ENCODE assay signal across 8 mouse cellular contexts in genomic region chr8:71392871-71393270, GRCm38 (mm10). TPM values are rescaled to one million over a fixed set of nuclear protein-coding genes. Genes with fewer than 3 reads are reported as not detected.
DNase-seq lines count a peak whose midpoint lies in the region; ATAC-seq lines count a peak whose summit lies in the region.

No protein-coding gene starts in this region.

- intact Hi-C loops in left cerebral cortex, postnatal 14 days (cut with DNase I) = no loop called here

- peak; percentile 35; the same call in 1 of the 2 replicates for ATAC-seq in megakaryocyte progenitor cell, adult 5-6 weeks (replicated peaks; ENCODE audit: poor library complexity)
- no peak for ATAC-seq in megakaryocyte, adult 5-6 weeks (ENCODE audit: poor library complexity, severe bottlenecking)

- DNase-seq in heart, adult 11 months = peak; percentile 87
- DNase-seq in heart, adult 8-10 months (ENCODE audit: low spot score) = no peak
- DNase-seq in A20 (ENCODE audit: low read depth, low spot score) = peak; percentile 80
- peak; percentile 49 to 51 for DNase-seq in cerebellum, postnatal 10 days
- peak; percentile 66 for DNase-seq in kidney, postnatal 14 days
- no peak for DNase-seq in left cerebral cortex, postnatal 14 days (ENCODE audit: low spot score in 2 of 2)

RNA-seq across cellular contexts. Expression of gene Ushbp1, which starts 2.7 kb away (rescaled TPM):
- 10 to 100 TPM; 20.8 to 33.7 (median 22.0) TPM for total RNA-seq in heart, adult 8-10 months (2022)
- not detected in 2 replicates for total RNA-seq in megakaryocyte progenitor cell, adult 5-6 weeks (2015)
- total RNA-seq in megakaryocyte progenitor cell, adult 5-6 weeks (2017) = not detected in 2 replicates
- total RNA-seq in megakaryocyte, adult 5-6 weeks (2015) = not detected in 2 replicates
- not detected in 2 replicates for total RNA-seq in megakaryocyte, adult 5-6 weeks (2017)
- 1 to 10 TPM; 5.9 to 7.2 TPM for total RNA-seq in left cerebral cortex, postnatal 14 days (2021)

RNA-seq across cellular contexts. Expression of gene Babam1, which starts 3.8 kb away (rescaled TPM):
- total RNA-seq in heart, adult 8-10 months (2022) = 10 to 100 TPM; 70.0 to 72.7 (median 71.3) TPM
- 51.8 and 76.5 TPM in 2 replicates for total RNA-seq in megakaryocyte progenitor cell, adult 5-6 weeks (2015)
- total RNA-seq in megakaryocyte progenitor cell, adult 5-6 weeks (2017) = 93.7 and 122 TPM in 2 replicates
- total RNA-seq in megakaryocyte, adult 5-6 weeks (2015) = 62.0 and 66.6 TPM in 2 replicates
- total RNA-seq in megakaryocyte, adult 5-6 weeks (2017) = 108 and 110 TPM in 2 replicates
- 10 to 100 TPM; 87.1 to 91.0 TPM for total RNA-seq in left cerebral cortex, postnatal 14 days (2021)

RNA-seq across cellular contexts. Expression of gene Nr2f6, which starts 11.1 kb away (rescaled TPM):
- 10 to 100 TPM; 44.3 to 52.2 (median 46.2) TPM for total RNA-seq in heart, adult 8-10 months (2022)
- 3.6 and 7.6 TPM in 2 replicates for total RNA-seq in megakaryocyte progenitor cell, adult 5-6 weeks (2015)
- 4.3 and 5.6 TPM in 2 replicates for total RNA-seq in megakaryocyte progenitor cell, adult 5-6 weeks (2017)
- 8.2 and 13.8 TPM in 2 replicates for total RNA-seq in megakaryocyte, adult 5-6 weeks (2015)
- 6.9 and 9.1 TPM in 2 replicates for total RNA-seq in megakaryocyte, adult 5-6 weeks (2017)
- total RNA-seq in left cerebral cortex, postnatal 14 days (2021) = 10 to 100 TPM; 32.2 to 34.2 TPM

RNA-seq across cellular contexts. Expression of gene Ankle1, which starts 12.9 kb away (rescaled TPM):
- under 1 TPM in 1 of 4 experiments, not detected in 3; 0.11 TPM for total RNA-seq in heart, adult 8-10 months (2022)
- total RNA-seq in megakaryocyte progenitor cell, adult 5-6 weeks (2015) = 13.6 and 19.8 TPM in 2 replicates
- 14.2 and 14.3 TPM in 2 replicates for total RNA-seq in megakaryocyte progenitor cell, adult 5-6 weeks (2017)
- total RNA-seq in megakaryocyte, adult 5-6 weeks (2015) = 14.4 TPM in 2 replicates
- total RNA-seq in megakaryocyte, adult 5-6 weeks (2017) = 13.5 and 16.1 TPM in 2 replicates
- under 1 TPM; 0.29 to 0.38 TPM for total RNA-seq in left cerebral cortex, postnatal 14 days (2021)

RNA-seq across cellular contexts. Expression of gene Ocel1, which starts 21.8 kb away (rescaled TPM):
- total RNA-seq in heart, adult 8-10 months (2022) = 10 to 100 TPM; 11.2 to 15.0 (median 13.9) TPM
- 6.3 and 8.0 TPM in 2 replicates for total RNA-seq in megakaryocyte progenitor cell, adult 5-6 weeks (2015)
- total RNA-seq in megakaryocyte progenitor cell, adult 5-6 weeks (2017) = 11.1 and 11.7 TPM in 2 replicates
- total RNA-seq in megakaryocyte, adult 5-6 weeks (2015) = 8.7 and 8.9 TPM in 2 replicates
- 16.2 and 18.5 TPM in 2 replicates for total RNA-seq in megakaryocyte, adult 5-6 weeks (2017)
- total RNA-seq in left cerebral cortex, postnatal 14 days (2021) = 10 to 100 TPM; 20.2 TPM

Comparison
In these comparisons a context has a peak if more than half of its experiments do, and no peak if none do; other contexts are left out.
1. DNase-seq: peak in heart, adult 11 months (single experiment), A20 (single experiment), cerebellum, postnatal 10 days (2 of 2) and kidney, postnatal 14 days (single experiment); none in heart, adult 8-10 months (single experiment) and left cerebral cortex, postnatal 14 days (0 of 2).
2. RNA of gene Ushbp1, which starts 2.7 kb away (total RNA-seq): 20.8 to 33.7 TPM in heart, adult 8-10 months and 5.9 to 7.2 TPM in left cerebral cortex, postnatal 14 days; not detected in megakaryocyte progenitor cell, adult 5-6 weeks and not detected in megakaryocyte, adult 5-6 weeks; every median in the first group is over 4 times any median in the second.